Mouse (Mus musculus) midbrain, postnatal 0 days (tissue): ENCODE results near the gene Ak2. TPM values are rescaled to one million over a fixed set of nuclear protein-coding genes. Genes with fewer than 3 reads are reported as not detected.

Source experiments
- ATAC-seq: fragments of 200-750 bp; cut with Nextera tagmentation; 2 replicates; pipeline ENCODE4 v1.8.0; 2017; ENCODE audit warnings: moderate number of reproducible peaks, mild to moderate bottlenecking, moderate TSS enrichment, moderate library complexity; ENCODE audit not compliant: low FRiP score
- DNase-seq: peaks from one replicate; pipeline ENCODE4 v3.0.0-alpha.2; 2015; ENCODE audit warnings: low spot score
- H3K27ac ChIP-seq: fragments of 300-500 bp; sonication (generic); 2 replicates; pipeline ENCODE4 v1.5.1; 2014; ENCODE audit warnings: low read depth, mild to moderate bottlenecking, low read length, mixed read lengths
- H3K27me3 ChIP-seq: fragments of 300-500 bp; sonication (generic); 2 replicates; pipeline ENCODE4 v1.6.1; 2014; ENCODE audit warnings: low read length, control low read depth, mixed read lengths; ENCODE audit not compliant: insufficient read depth
- H3K36me3 ChIP-seq: fragments of 300-500 bp; sonication (generic); 2 replicates; pipeline ENCODE4 v1.6.1; 2014; ENCODE audit warnings: low read length, control low read depth, mixed read lengths; ENCODE audit not compliant: insufficient read depth
- H3K4me1 ChIP-seq: fragments of 300-500 bp; sonication (generic); 2 replicates; pipeline ENCODE4 v1.6.1; 2014; ENCODE audit warnings: mild to moderate bottlenecking, control low read depth, antibody characterized with exemption, low read length, mixed read lengths; ENCODE audit not compliant: insufficient read depth
- H3K4me2 ChIP-seq: fragments of 300-500 bp; sonication (generic); 2 replicates; pipeline ENCODE4 v1.6.1; 2014; ENCODE audit warnings: low read depth, mild to moderate bottlenecking, low read length, mixed read lengths; ENCODE audit not compliant: poor library complexity, severe bottlenecking
- H3K4me3 ChIP-seq: fragments of 300-500 bp; sonication (generic); 2 replicates; pipeline ENCODE4 v1.5.1; 2014; ENCODE audit warnings: low read depth, mild to moderate bottlenecking, low read length, moderate library complexity
- H3K9ac ChIP-seq: fragments of 300-500 bp; sonication (generic); replicated peaks from 2 replicates; pipeline ENCODE4 v1.6.1; 2014; ENCODE audit warnings: mild to moderate bottlenecking, low read length, moderate library complexity, mixed read lengths; ENCODE audit not compliant: poor library complexity, severe bottlenecking
- H3K9me3 ChIP-seq: fragments of 300-500 bp; sonication (generic); 2 replicates; pipeline ENCODE4 v1.6.1; 2016; ENCODE audit warnings: low read length, control low read depth
- CTCF ChIP-seq: IDR thresholded peaks from 2 replicates; pipeline ENCODE4 v1.5.1; 2016; ENCODE audit warnings: antibody characterized with exemption, mild to moderate bottlenecking
- WGBS: fragments of 180-500 bp; shearing (Covaris S2); extraction: QIAGEN DNeasy Blood & Tissue Kit; methylation state at CpG from one replicate; pipeline ENCODE4 v1.1.7; 2014; 5-methylcytosine and 5-hydroxymethylcytosine counted together
- polyA plus RNA-seq: library from polyadenylated mRNA; unstranded; fragments of >200 nt; fragmentation: Nextera tagmentation; extraction: Ambion mirVana; gene quantifications from 2 replicates; pipeline ENCODE4 v1.2.1, GENCODE M21; 2015
- total RNA-seq: library from RNA; depleted of rRNA; stranded (reverse); fragments of >200 nt; gene quantifications from 2 replicates; pipeline ENCODE4 v1.2.3, GENCODE M21; 2014

The Ak2 gene
- total and polyA plus RNA-seq, 2 experiments from 2014 or later = 31.0 to 67.1 TPM

GRCm38 (mm10) chr4:129009521-129009920 is 17.8 kb downstream of the Ak2 start:
- Histone ChIP-seq H3K27me3 (no peaks in the 10 kb centered on the region), H3K36me3 (peaks cover 29% of the 10 kb centered on the region), H3K4me2 (no peak overlapping the region), H3K9me3 (no peaks in the 10 kb centered on the region), H3K27ac (no peak overlapping the region), H3K9ac (no peak overlapping the region), H3K4me1 (peaks cover 2% of the 10 kb centered on the region; the same call in 1 of the 2 replicates), H3K4me3 (no peak overlapping the region)
- 88% methylated on average over 5 of the region's 5 CpGs for WGBS
- DNase-seq = no peak
- TF ChIP-seq CTCF = no peak
- no peak for ATAC-seq

- H3K4me1 ChIP-seq = peaks cover 2% of the 10 kb centered on the region; the same call in 1 of the 2 replicates
- ATAC-seq = peak; percentile 47; the same call in 1 of the 2 replicates
- H3K27me3 ChIP-seq = no peaks in the 10 kb centered on the region
- H3K27ac ChIP-seq = no peak overlapping the region
- H3K9ac ChIP-seq = no peak overlapping the region
- peak; percentile 95 for DNase-seq
- H3K36me3 ChIP-seq = peaks cover 25% of the 10 kb centered on the region
- no peak for TF ChIP-seq CTCF
- no peak overlapping the region for H3K4me2 ChIP-seq
- H3K9me3 ChIP-seq = no peaks in the 10 kb centered on the region
- 30% methylated on average over 15 of the region's 15 CpGs for WGBS
- H3K4me3 ChIP-seq = no peak overlapping the region
These were observed 19.9 kb downstream of the Ak2 start for GRCm38 (mm10) chr4:129011604-129012121.

GRCm38 (mm10) chr4:129013151-129013864 is 21.6 kb downstream of the Ak2 start:
- Histone ChIP-seq H3K4me1 (peaks cover 2% of the 10 kb centered on the region; the same call in 1 of the 2 replicates), H3K36me3 (peaks cover 12% of the 10 kb centered on the region; the same call in 1 of the 2 replicates), H3K9me3 (no peaks in the 10 kb centered on the region), H3K27ac (no peak overlapping the region), H3K4me3 (no peak overlapping the region), H3K9ac (no peak overlapping the region), H3K27me3 (no peaks in the 10 kb centered on the region), H3K4me2 (no peak overlapping the region)
- 70% methylated on average over 10 of the region's 10 CpGs for WGBS
- no peak for TF ChIP-seq CTCF
- DNase-seq (no peak), ATAC-seq (no peak)

- H3K4me2 ChIP-seq = no peak overlapping the region
- H3K27me3 ChIP-seq = no peaks in the 10 kb centered on the region
- DNase-seq = no peak
- no peak overlapping the region for H3K4me3 ChIP-seq
- peaks cover 2% of the 10 kb centered on the region; the same call in 1 of the 2 replicates for H3K4me1 ChIP-seq
- no peak for ATAC-seq
- TF ChIP-seq CTCF = no peak
- no peak overlapping the region for H3K27ac ChIP-seq
- H3K9ac ChIP-seq = no peak overlapping the region
- WGBS = 27% methylated on average over 4 of the region's 4 CpGs
- no peaks in the 10 kb centered on the region for H3K36me3 ChIP-seq
- no peaks in the 10 kb centered on the region for H3K9me3 ChIP-seq
These were observed 24.6 kb downstream of the Ak2 start for GRCm38 (mm10) chr4:129016329-129016728.

GRCm38 (mm10) chr4:129017150-129017549 is 25.4 kb downstream of the Ak2 start:
- ATAC-seq = no peak
- H3K4me3 ChIP-seq = no peak overlapping the region
- no peaks in the 10 kb centered on the region for H3K9me3 ChIP-seq
- H3K27ac ChIP-seq = no peak overlapping the region
- no peak for DNase-seq
- no peaks in the 10 kb centered on the region for H3K27me3 ChIP-seq
- H3K4me2 ChIP-seq = no peak overlapping the region
- WGBS = 91% methylated on average over 10 of the region's 10 CpGs
- peaks cover 2% of the 10 kb centered on the region; the same call in 1 of the 2 replicates for H3K4me1 ChIP-seq
- no peak for TF ChIP-seq CTCF
- H3K36me3 ChIP-seq = no peaks in the 10 kb centered on the region
- no peak overlapping the region for H3K9ac ChIP-seq

GRCm38 (mm10) chr4:129018788-129019435 is 27.2 kb downstream of the Ak2 start:
- Histone ChIP-seq H3K9me3 (no peaks in the 10 kb centered on the region), H3K4me2 (no peak overlapping the region), H3K36me3 (no peaks in the 10 kb centered on the region), H3K9ac (no peak overlapping the region), H3K27me3 (no peaks in the 10 kb centered on the region), H3K4me3 (no peak overlapping the region), H3K4me1 (no peaks in the 10 kb centered on the region), H3K27ac (no peak overlapping the region)
- WGBS = 88% methylated on average over 9 of the region's 9 CpGs
- TF ChIP-seq CTCF = no peak
- DNase-seq (no peak), ATAC-seq (no peak)
